In the genomic region with DNA sequence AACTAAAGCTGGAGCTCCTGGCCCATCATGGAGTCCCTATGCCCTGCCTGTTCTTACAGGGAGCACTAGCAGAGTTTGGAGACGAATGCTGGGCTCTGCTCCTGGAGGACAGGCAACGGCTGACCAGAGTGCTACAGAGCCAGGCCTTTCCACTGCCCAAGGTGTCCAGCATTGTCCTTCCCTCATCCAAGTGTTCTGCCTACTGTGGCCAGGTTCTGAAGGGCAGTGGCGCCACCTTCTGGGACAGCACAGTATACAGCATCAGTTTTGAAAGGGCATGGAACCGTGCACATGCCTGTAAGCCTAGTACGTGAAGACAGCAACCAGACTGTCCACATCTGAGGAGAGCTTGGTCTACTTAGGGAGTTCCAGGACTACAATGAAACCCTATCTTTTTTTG, we compare ENCODE assay signal across 7 mouse cellular contexts. TPM values are rescaled to one million over a fixed set of nuclear protein-coding genes. Genes with fewer than 3 reads are reported as not detected.
A peak's percentile ranks its signal among the peaks of the same experiment; 100 is the strongest.
DNase-seq lines count a peak whose midpoint lies in the region; ATAC-seq and TF ChIP-seq lines count a peak whose summit lies in the region.

No protein-coding gene starts in this region.

- H3K27ac ChIP-seq in CH12.LX (ENCODE audit: insufficient read depth, low read depth): no peak overlapping the region

- no peaks in the 10 kb centered on the region for H3K4me1 ChIP-seq in CH12.LX (ENCODE audit: control insufficient read depth in 1 of 2, insufficient read depth in 2 of 2)

- DNase-seq in CH12.LX (ENCODE audit: extremely low read depth) (no peak), R1 (ENCODE audit: low read depth, low spot score) (peak; percentile 64)
- DNase-seq in heart, adult 8-10 months (ENCODE audit: low spot score): peak; percentile 21
- DNase-seq in kidney, adult 9 months: peak; percentile 72
- DNase-seq in lung, postnatal 36 days: peak; percentile 73
- DNase-seq in right cerebral cortex, postnatal 25 days: peak; percentile 40

- no peak for TF ChIP-seq POLR2A in CH12.LX (IDR thresholded peaks at IDR 0.05; ENCODE audit: low read depth, low read length)

- H3K9me3 ChIP-seq in CH12.LX (replicated peaks; ENCODE audit: low read length): no peaks in the 10 kb centered on the region

- TF ChIP-seq EP300 in CH12.LX (IDR thresholded peaks at IDR 0.05; ENCODE audit: low read length): no peak

- no peaks in the 10 kb centered on the region for H3K79me2 ChIP-seq in CH12.LX (replicated peaks; ENCODE audit: control insufficient read depth, extremely low read depth, insufficient read depth, poor library complexity, severe bottlenecking)

- peak; percentile 51 to 83 for TF ChIP-seq CTCF in CH12.LX (conservative IDR thresholded peaks at IDR 0.05 in 1 of 2, IDR thresholded peaks at IDR 0.05 in 1 of 2; ENCODE audit: low read depth in 2 of 2, low read length in 2 of 2)

- H3K36me3 ChIP-seq in CH12.LX (replicated peaks in 1 of 2; ENCODE audit: control insufficient read depth in 1 of 2, insufficient read depth in 1 of 2, low read length in 1 of 2): peaks cover 45 to 69% of the 10 kb centered on the region in 2 experiments

- ATAC-seq in common myeloid progenitor, adult 5-6 weeks (replicated peaks; ENCODE audit: low read depth, poor library complexity, severe bottlenecking): peak; percentile 87

- no peak overlapping the region for H3K4me3 ChIP-seq in CH12.LX (replicated peaks in 1 of 3; ENCODE audit: low read depth in 2 of 3, low read length in 2 of 3, poor library complexity in 1 of 3)

- dilution Hi-C loops in CH12.LX (cut with MboI; ENCODE audit: extremely low pct_ligation_motif_present, extremely low pct_unique_long_range_greater_than_20kb, low sequenced_read_pairs): no loop called here

- H3K4me2 ChIP-seq in CH12.LX (ENCODE audit: insufficient read depth, low read depth, poor library complexity, severe bottlenecking): no peak overlapping the region

- no peaks in the 10 kb centered on the region for H3K27me3 ChIP-seq in CH12.LX (replicated peaks)

- in situ Hi-C loops in CH12.LX (cut with MboI; ENCODE audit: low pct_ligation_motif_present, low pct_unique_long_range_greater_than_20kb, low sequenced_read_pairs): no loop called here

- no peak overlapping the region for H3K9ac ChIP-seq in CH12.LX (ENCODE audit: insufficient read depth, low read depth)

- TF ChIP-seq RAD21 in CH12.LX (IDR thresholded peaks at IDR 0.05; ENCODE audit: low read depth, low read length): peak; percentile 79

TF ChIP-seq in CH12.LX, 34 proteins besides CTCF, POLR2A, EP300 and RAD21:
- TF ChIP-seq NELFE (IDR thresholded peaks at IDR 0.05; ENCODE audit: low read depth, low read length): no peak
- peak; percentile 61 for TF ChIP-seq SMC3 (IDR thresholded peaks at IDR 0.05; ENCODE audit: low read depth, low read length)
- no peak for TF ChIP-seq IRF4 (IDR thresholded peaks at IDR 0.05; ENCODE audit: low read depth, low read length)

RNA-seq across cellular contexts. Expression of gene Gatd1, which starts 10.6 kb away (rescaled TPM):
- total RNA-seq in CH12.LX (2012; rRNA removed) (23.9 and 29.6 TPM in 2 replicates), CH12.LX (2014; rRNA removed) (26.4 and 31.4 TPM in 2 replicates)
- 17.6 and 21.2 TPM in 2 replicates for polyA plus RNA-seq in CH12.LX (2012; ENCODE audit: insufficient read length, low read depth)
- 11.4 and 12.7 TPM in 2 replicates for total RNA-seq in common myeloid progenitor, adult 5-6 weeks (2017)
- total RNA-seq in heart, adult 8-10 months (2022): 10 to 100 TPM; 13.3 to 16.0 (median 14.8) TPM

RNA-seq across cellular contexts. Expression of gene Taldo1, which starts 11.3 kb away (rescaled TPM):
- total RNA-seq in CH12.LX (2012; rRNA removed): 188 and 205 TPM in 2 replicates
- 228 and 237 TPM in 2 replicates for total RNA-seq in CH12.LX (2014; rRNA removed)
- polyA plus RNA-seq in CH12.LX (2012; ENCODE audit: insufficient read length, low read depth): 124 and 129 TPM in 2 replicates
- total RNA-seq in common myeloid progenitor, adult 5-6 weeks (2017): 295 and 302 TPM in 2 replicates
- 100 to 1,000 TPM; 107 to 115 (median 110) TPM for total RNA-seq in heart, adult 8-10 months (2022)

RNA-seq across cellular contexts. Expression of gene Cend1, which starts 26.0 kb away (rescaled TPM):
- total RNA-seq in CH12.LX (2012; rRNA removed) (not detected in 2 replicates), CH12.LX (2014; rRNA removed) (not detected in 2 replicates)
- polyA plus RNA-seq in CH12.LX (2012; ENCODE audit: insufficient read length, low read depth): not detected in 2 replicates
- total RNA-seq in common myeloid progenitor, adult 5-6 weeks (2017): not detected in 2 replicates
- 1 to 10 TPM in 3 of 4 experiments, under 1 TPM in 1; 0.78 to 1.7 (median 1.4) TPM for total RNA-seq in heart, adult 8-10 months (2022)

RNA-seq across cellular contexts. Expression of gene Slc25a22, which starts 34.4 kb away (rescaled TPM):
- total RNA-seq in CH12.LX (2012; rRNA removed): 16.1 and 20.8 TPM in 2 replicates
- total RNA-seq in CH12.LX (2014; rRNA removed): 6.1 and 6.5 TPM in 2 replicates
- polyA plus RNA-seq in CH12.LX (2012; ENCODE audit: insufficient read length, low read depth): 31.5 and 32.1 TPM in 2 replicates
- 4.9 and 11.1 TPM in 2 replicates for total RNA-seq in common myeloid progenitor, adult 5-6 weeks (2017)
- 10 to 100 TPM; 44.3 to 76.1 (median 66.5) TPM for total RNA-seq in heart, adult 8-10 months (2022)

RNA-seq across cellular contexts. Expression of gene Pidd1, which starts 40.5 kb away (rescaled TPM):
- 7.8 and 9.6 TPM in 2 replicates for total RNA-seq in CH12.LX (2012; rRNA removed)
- total RNA-seq in CH12.LX (2014; rRNA removed): 5.1 and 5.8 TPM in 2 replicates
- polyA plus RNA-seq in CH12.LX (2012; ENCODE audit: insufficient read length, low read depth): 21.4 and 24.9 TPM in 2 replicates
- 8.3 and 14.3 TPM in 2 replicates for total RNA-seq in common myeloid progenitor, adult 5-6 weeks (2017)
- total RNA-seq in heart, adult 8-10 months (2022): under 1 TPM; 0.32 to 0.62 (median 0.44) TPM
